Mouse (Mus musculus): ENCODE data around the gene Lrrc74a. TPM values are rescaled to one million over a fixed set of nuclear protein-coding genes. Genes with fewer than 3 reads are reported as not detected.

Lrrc74a gene
- total RNA-seq, 2 experiments from 2014 or later, result not detected

- no peak for DNase-seq (ENCODE audit: low spot score)
These were observed 70.1 kb downstream of the Lrrc74a start for GRCm38 (mm10) chr12:86804308-86804700.

GRCm38 (mm10) chr12:86804857-86805256, 70.7 kb downstream of the Lrrc74a start:
- no peak for DNase-seq (ENCODE audit: low spot score)

- no peak for DNase-seq (ENCODE audit: low spot score)
These were observed 71.1 kb downstream of the Lrrc74a start for GRCm38 (mm10) chr12:86805315-86805714.

- DNase-seq (ENCODE audit: low spot score), result no peak
These were observed 72.1 kb downstream of the Lrrc74a start for GRCm38 (mm10) chr12:86806031-86806922.

- no peak for DNase-seq (ENCODE audit: low spot score)
These were observed 73.0 kb downstream of the Lrrc74a start for GRCm38 (mm10) chr12:86806923-86807794.

GRCm38 (mm10) chr12:86807795-86808128, 73.6 kb downstream of the Lrrc74a start:
- DNase-seq (ENCODE audit: low spot score), result no peak

GRCm38 (mm10) chr12:86808856-86809255, 74.7 kb downstream of the Lrrc74a start:
- DNase-seq (ENCODE audit: low spot score), result no peak

GRCm38 (mm10) chr12:86810040-86810439, 75.9 kb downstream of the Lrrc74a start:
- no peak for DNase-seq (ENCODE audit: low spot score)

GRCm38 (mm10) chr12:86810725-86811444, 76.7 kb downstream of the Lrrc74a start:
- DNase-seq (ENCODE audit: low spot score), result no peak

- no peak for DNase-seq (ENCODE audit: low spot score)
These were observed 78.6 kb downstream of the Lrrc74a start for GRCm38 (mm10) chr12:86812782-86813181.

Other genes with a start within 250 kb of the Lrrc74a start
- gene Vash1, start 55.7 kb upstream of the Lrrc74a start, total RNA-seq (2021), result 1 to 10 TPM; 3.4 to 5.0 TPM
- gene Angel1, start 7.9 kb upstream of the Lrrc74a start, total RNA-seq (2021), result 1 to 10 TPM; 4.2 TPM
- gene Irf2bpl, start 150.4 kb downstream of the Lrrc74a start, total RNA-seq (2021), result 10 to 100 TPM; 20.3 to 24.8 TPM
- 10 to 100 TPM; 30.9 to 34.6 TPM for gene Cipc, start 212.7 kb downstream of the Lrrc74a start, total RNA-seq (2021)

Data from gastrocnemius, adult 18-20 months (tissue).